Mouse (Mus musculus) lung, postnatal 0 days (tissue): ENCODE data around the gene Fam219a. TPM values are rescaled to one million over a fixed set of nuclear protein-coding genes. Genes with fewer than 3 reads are reported as not detected.

Experiments used
- ATAC-seq: fragments of 200-750 bp; cut with Nextera tagmentation; 2 replicates; pipeline ENCODE4 v1.8.0; 2017; ENCODE audit warnings: moderate library complexity
- DNase-seq: peaks from one replicate; pipeline ENCODE4 v3.0.0-alpha.2; 2016; ENCODE audit warnings: low spot score
- H3K27ac ChIP-seq: fragments of 300-500 bp; sonication (generic); 2 replicates; pipeline ENCODE4 v1.5.1; 2014; ENCODE audit warnings: antibody characterized with exemption, mild to moderate bottlenecking, low read length, mixed read lengths
- H3K27me3 ChIP-seq: fragments of 300-500 bp; sonication (generic); replicated peaks from 2 replicates; pipeline ENCODE4 v1.6.1; 2014; ENCODE audit warnings: low read length, mixed read lengths; ENCODE audit not compliant: insufficient read depth
- H3K36me3 ChIP-seq: fragments of 300-500 bp; sonication (generic); 2 replicates; pipeline ENCODE4 v1.6.1; 2014; ENCODE audit warnings: low read length, mixed read lengths; ENCODE audit not compliant: insufficient read depth
- H3K4me1 ChIP-seq: fragments of 300-500 bp; sonication (generic); 2 replicates; pipeline ENCODE4 v1.6.1; 2014; ENCODE audit warnings: antibody characterized with exemption, low read depth, low read length, mixed read lengths; ENCODE audit not compliant: insufficient read depth
- H3K4me2 ChIP-seq: fragments of 300-500 bp; sonication (generic); replicated peaks from 2 replicates; pipeline ENCODE4 v1.6.1; 2014; ENCODE audit warnings: low read depth, mild to moderate bottlenecking, low read length, moderate library complexity, mixed read lengths
- H3K4me3 ChIP-seq: fragments of 300-500 bp; sonication (generic); 2 replicates; pipeline ENCODE4 v1.5.1; 2014; ENCODE audit warnings: low read depth, low read length
- H3K9ac ChIP-seq: fragments of 300-500 bp; sonication (generic); replicated peaks from 2 replicates; pipeline ENCODE4 v1.6.1; 2014; ENCODE audit warnings: low read depth, mild to moderate bottlenecking
- H3K9me3 ChIP-seq: fragments of 300-500 bp; sonication (generic); 2 replicates; pipeline ENCODE4 v1.6.1; 2016; ENCODE audit warnings: low read length, mixed read lengths
- CTCF ChIP-seq: IDR thresholded peaks from 2 replicates; pipeline ENCODE4 v1.5.1; 2016; ENCODE audit warnings: antibody characterized with exemption, mild to moderate bottlenecking
- EP300 ChIP-seq: IDR thresholded peaks from 2 replicates; pipeline ENCODE4 v1.6.1; 2016; ENCODE audit warnings: antibody characterized with exemption, mild to moderate bottlenecking, control low read depth
- whole genome bisulfite sequencing: fragments of 180-500 bp; shearing (Covaris S2); extraction: QIAGEN DNeasy Blood & Tissue Kit; methylation state at CpG from one replicate; pipeline ENCODE4 v1.1.7; 2014; 5-methylcytosine and 5-hydroxymethylcytosine counted together
- polyA plus RNA-seq: library from polyadenylated mRNA; unstranded; fragments of >200 nt; fragmentation: Nextera tagmentation; extraction: Ambion mirVana; gene quantifications from 2 replicates; pipeline ENCODE4 v1.2.1, GENCODE M21; 2015

Fam219a gene
- polyA plus RNA-seq, 1 experiment from 2014 or later = 4.7 TPM

DNA sequence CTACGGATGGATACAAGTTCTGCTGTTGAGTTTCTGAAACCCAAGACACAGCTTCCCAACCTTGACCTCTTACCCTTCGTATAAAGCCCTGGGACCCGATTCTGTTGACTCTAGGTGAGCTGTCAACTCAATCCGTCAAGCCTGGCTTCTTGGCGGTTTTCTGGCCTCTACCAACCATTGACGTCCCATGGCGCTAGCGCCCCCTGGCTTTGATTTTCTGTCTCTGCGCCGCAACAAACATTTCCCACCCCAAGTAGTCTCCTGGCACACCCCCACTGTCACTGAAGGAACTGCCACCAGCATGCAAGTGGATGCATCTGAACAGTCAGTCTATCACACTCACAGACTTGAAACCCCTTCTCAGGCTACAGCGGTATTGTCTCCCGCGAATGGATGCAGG is 63.2 kb downstream of the Fam219a start:
- peaks cover 9% of the 10 kb centered on the region; the same call in 1 of the 2 replicates for H3K4me1 ChIP-seq
- peak overlapping the region; percentile 43; the same call in 1 of the 2 replicates for H3K4me3 ChIP-seq
- no peak overlapping the region for H3K27ac ChIP-seq
- H3K27me3 ChIP-seq = no peaks in the 10 kb centered on the region
- ATAC-seq (no peak), DNase-seq (peak; percentile 67)
- H3K9ac ChIP-seq = no peak overlapping the region
- no peaks in the 10 kb centered on the region for H3K36me3 ChIP-seq
- H3K9me3 ChIP-seq = no peaks in the 10 kb centered on the region
- WGBS = 13% methylated on average over 13 of the region's 13 CpGs
- peak overlapping the region; percentile 81; the same call in 1 of the 2 replicates for H3K4me2 ChIP-seq
- TF ChIP-seq CTCF = peak; percentile 76
- TF ChIP-seq EP300 = no peak

DNA sequence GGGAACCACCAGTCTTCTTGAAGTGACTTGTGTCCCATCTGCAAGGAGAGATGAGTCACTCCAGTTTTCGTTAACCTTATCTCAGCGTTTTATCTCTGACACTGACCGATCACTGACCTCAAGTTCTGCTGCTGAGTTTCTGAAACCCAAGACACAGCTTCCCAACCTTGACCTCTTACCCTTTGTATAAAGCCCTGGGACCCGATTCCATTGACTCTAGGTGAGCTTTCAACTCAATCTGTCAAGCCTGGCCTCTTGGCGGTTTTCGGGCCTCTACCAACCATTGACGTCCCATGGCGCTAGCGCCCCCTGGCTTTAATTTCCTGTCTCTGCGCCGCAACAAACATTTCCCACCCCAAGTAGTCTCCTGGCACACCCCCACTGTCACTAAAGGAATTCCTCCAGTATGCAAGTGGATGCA is 64.2 kb downstream of the Fam219a start:
- H3K36me3 ChIP-seq = no peaks in the 10 kb centered on the region
- DNase-seq (no peak), ATAC-seq (no peak)
- no peak overlapping the region for H3K4me2 ChIP-seq
- TF ChIP-seq EP300 (no peak), CTCF (peak; percentile 61)
- H3K9ac ChIP-seq = no peak overlapping the region
- WGBS = 55% methylated on average over 11 of the region's 11 CpGs
- H3K4me3 ChIP-seq = no peak overlapping the region
- no peak overlapping the region for H3K27ac ChIP-seq
- H3K9me3 ChIP-seq = no peaks in the 10 kb centered on the region
- no peaks in the 10 kb centered on the region for H3K27me3 ChIP-seq
- H3K4me1 ChIP-seq = peaks cover 9% of the 10 kb centered on the region; the same call in 1 of the 2 replicates

DNA sequence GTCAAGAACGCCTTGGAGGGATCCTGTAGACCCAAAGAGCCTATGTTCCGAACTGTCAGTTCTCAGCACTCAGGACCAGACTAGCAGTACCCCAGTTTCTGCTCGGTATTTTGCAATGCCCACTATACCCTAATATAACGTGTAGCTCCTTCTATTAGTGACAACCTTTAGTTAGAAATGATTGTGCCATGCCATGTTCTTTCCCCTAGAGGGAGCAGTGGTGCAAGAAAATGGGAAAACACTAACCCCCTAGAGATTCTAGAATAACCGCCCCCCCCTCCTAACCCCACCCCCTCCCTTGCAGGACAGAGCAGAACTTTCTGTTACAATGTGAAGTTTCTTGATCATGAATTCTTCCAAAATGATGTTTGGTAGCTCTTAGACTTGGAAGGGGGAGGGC is 65.0 kb downstream of the Fam219a start:
- Histone ChIP-seq H3K27me3 (peaks cover 6% of the 10 kb centered on the region), H3K36me3 (no peaks in the 10 kb centered on the region), H3K4me2 (no peak overlapping the region), H3K9me3 (no peaks in the 10 kb centered on the region), H3K4me1 (peaks cover 9% of the 10 kb centered on the region; the same call in 1 of the 2 replicates), H3K4me3 (no peak overlapping the region), H3K9ac (no peak overlapping the region), H3K27ac (no peak overlapping the region)
- WGBS = 66% methylated on average over 5 of the region's 5 CpGs
- TF ChIP-seq CTCF (peak; percentile 45), EP300 (no peak)
- no peak for DNase-seq
- no peak for ATAC-seq

DNA sequence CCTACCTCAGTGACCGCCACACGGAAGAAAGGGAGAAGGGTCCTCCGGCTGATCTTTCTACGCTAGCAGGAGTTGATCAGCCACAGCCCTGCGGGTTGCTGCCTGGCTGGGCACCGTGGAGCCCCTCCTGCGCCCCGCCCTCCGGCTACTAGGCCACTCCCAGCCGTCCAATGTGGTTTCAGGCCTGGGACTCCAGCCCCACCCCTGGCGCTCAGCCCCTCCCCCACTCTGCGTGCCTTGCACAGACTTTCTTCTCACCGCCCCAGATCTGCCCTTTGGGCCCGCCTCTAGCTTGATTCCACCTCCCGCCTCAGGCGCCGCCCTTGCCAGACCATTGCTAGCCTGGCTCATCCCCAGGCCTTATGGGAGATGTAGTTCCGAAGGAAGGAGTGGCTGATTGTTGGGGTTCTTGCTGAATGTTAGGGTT is 66.3 kb downstream of the Fam219a start, which contains the start of gene AI464131:
AI464131 (minus strand) TSS at position 91 of the 427 bp plus-strand sequence.
- TF ChIP-seq CTCF (peak; percentile 33; the same call in 1 of the 2 replicates), EP300 (no peak)
- ATAC-seq (peak; percentile 96), DNase-seq (peak; percentile 98)
- Histone ChIP-seq H3K9me3 (no peaks in the 10 kb centered on the region), H3K27ac (peak within 1 kb of the TSS; percentile 69), H3K27me3 (peaks cover 19% of the 10 kb centered on the region), H3K36me3 (no peaks in the 10 kb centered on the region), H3K4me3 (peak within 1 kb of the TSS; percentile 51), H3K9ac (no peak within 1 kb of the TSS; the same call in none of the 2 replicates), H3K4me1 (peaks cover 11% of the 10 kb centered on the region; the same call in 1 of the 2 replicates), H3K4me2 (peak within 1 kb of the TSS; percentile 74)
- under 1% methylated on average over 16 of the region's 18 CpGs for WGBS

DNA sequence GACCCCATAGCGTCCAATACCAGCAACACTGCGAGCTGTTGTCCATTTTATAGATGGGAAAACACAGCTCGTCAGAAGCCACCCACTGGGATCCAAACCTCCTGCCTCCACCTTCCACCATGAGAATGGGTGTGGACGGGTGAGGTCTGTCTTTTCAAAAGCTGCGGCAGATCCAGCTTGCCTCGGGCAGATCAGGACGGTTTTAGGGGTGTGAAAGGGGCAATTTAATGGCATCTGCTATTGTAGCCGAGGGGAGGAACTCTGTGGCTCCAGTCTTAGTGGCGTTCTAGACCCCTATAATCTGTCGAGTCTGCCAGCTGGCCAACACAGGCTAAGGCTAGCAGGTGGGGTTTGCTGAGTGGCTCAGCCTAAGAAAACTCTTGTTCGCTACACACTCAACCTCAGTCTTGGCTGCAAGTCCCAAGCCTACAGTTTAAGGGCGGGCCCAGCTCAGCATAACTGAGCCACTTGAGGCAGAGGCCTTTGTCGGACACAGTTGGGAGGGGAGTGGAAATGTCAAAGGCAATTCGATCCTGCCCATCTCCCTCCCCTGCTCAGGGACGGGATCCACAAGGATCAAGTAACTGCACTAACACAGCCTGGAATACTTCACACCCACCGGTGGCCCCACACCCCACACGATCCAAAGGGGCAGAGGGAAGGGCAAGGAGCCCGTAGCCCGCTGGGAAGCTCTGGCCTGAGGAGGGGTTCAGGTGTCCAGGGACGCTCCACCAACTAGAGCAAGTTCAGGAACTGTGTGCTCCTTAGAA is 67.0 kb downstream of the Fam219a start:
- peaks cover 16% of the 10 kb centered on the region; the same call in 1 of the 2 replicates for H3K4me1 ChIP-seq
- H3K4me3 ChIP-seq = peak overlapping the region; percentile 51
- H3K9me3 ChIP-seq = no peaks in the 10 kb centered on the region
- peak overlapping the region; percentile 69 for H3K27ac ChIP-seq
- no peaks in the 10 kb centered on the region for H3K36me3 ChIP-seq
- DNase-seq (peak; percentile 85), ATAC-seq (peak; percentile 75)
- H3K9ac ChIP-seq = no peak overlapping the region; the same call in none of the 2 replicates
- H3K27me3 ChIP-seq = peaks cover 25% of the 10 kb centered on the region
- H3K4me2 ChIP-seq = peak overlapping the region; percentile 74
- no peak for TF ChIP-seq EP300
- no peak for TF ChIP-seq CTCF
- 16% methylated on average over 20 of the region's 20 CpGs for WGBS

DNA sequence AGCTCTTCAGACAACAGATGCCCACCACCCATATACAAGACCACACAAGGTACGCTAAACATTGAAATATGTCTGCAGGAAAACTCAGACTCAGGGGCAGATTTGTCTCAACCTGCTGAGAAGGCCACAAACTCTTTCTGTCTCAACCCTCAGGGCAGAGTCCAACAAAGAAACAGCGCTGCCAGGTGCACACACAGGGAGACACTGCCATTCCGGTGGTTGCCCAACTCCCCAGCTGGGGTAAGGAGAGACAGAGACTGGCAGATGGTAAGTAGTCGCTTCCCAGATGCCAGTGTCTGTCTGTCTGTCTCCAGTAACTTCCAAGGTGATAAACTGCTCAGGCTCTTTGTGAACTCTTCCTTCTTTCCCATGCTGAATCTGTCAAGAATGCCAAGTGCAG is 68.6 kb downstream of the Fam219a start:
- no peak overlapping the region for H3K4me3 ChIP-seq
- no peak overlapping the region for H3K4me2 ChIP-seq
- H3K4me1 ChIP-seq = peaks cover 12% of the 10 kb centered on the region; the same call in 1 of the 2 replicates
- no peak overlapping the region for H3K27ac ChIP-seq
- ATAC-seq (no peak), DNase-seq (no peak)
- WGBS = 81% methylated on average over 4 of the region's 4 CpGs
- H3K9ac ChIP-seq = no peak overlapping the region
- H3K9me3 ChIP-seq = no peaks in the 10 kb centered on the region
- peaks cover 33% of the 10 kb centered on the region for H3K27me3 ChIP-seq
- TF ChIP-seq CTCF = no peak
- TF ChIP-seq EP300 = no peak
- no peaks in the 10 kb centered on the region for H3K36me3 ChIP-seq
